Mouse (Mus musculus) layer of hippocampus, adult 2 months (tissue): ENCODE results near the gene Slfn4. TPM values are rescaled to one million over a fixed set of nuclear protein-coding genes. Genes with fewer than 3 reads are reported as not detected.
A peak's percentile ranks its signal among the peaks of the same experiment; 100 is the strongest.
"Not testable (repeated sequence)": the region's sequence is repeated elsewhere in the genome, so short reads cannot be mapped to it uniquely, and the experiment has no call there.

Experiments
- DNase-seq, 2 experiments: peaks; one replicate each; pipeline ENCODE4 v3.0.0; 2022; ENCODE audit warnings: low spot score in 2 of 2
- H3K27ac ChIP-seq: fragments of 200-600 bp; 2 replicates; pipeline ENCODE4 v1.8.1; 2022
- H3K4me3 ChIP-seq: fragments of 200-600 bp; 2 replicates; pipeline ENCODE4 v1.8.1; 2022; ENCODE audit warnings: mild to moderate bottlenecking
- CTCF ChIP-seq: fragments of 200-600 bp; conservative IDR thresholded peaks from 2 replicates; pipeline ENCODE4 v1.8.1; 2022; ENCODE audit warnings: antibody characterized with exemption, mild to moderate bottlenecking, moderate library complexity
- long read RNA-seq, 2 experiments: library from polyadenylated mRNA; stranded (forward); transcript quantifications; one replicate each; pipeline ENCODE4 v2.0.0; 2021; ENCODE audit warnings: borderline mapping rate in 2 of 2
- total RNA-seq, 2 experiments: library from RNA; stranded (reverse); gene quantifications; 2 replicates each; pipeline ENCODE4 v1.2.3; 2021

Slfn4 gene
- not detected for total RNA-seq
- long read RNA-seq, experiment 1, result 0 reads
- long read RNA-seq, experiment 2, result 0 reads

DNA sequence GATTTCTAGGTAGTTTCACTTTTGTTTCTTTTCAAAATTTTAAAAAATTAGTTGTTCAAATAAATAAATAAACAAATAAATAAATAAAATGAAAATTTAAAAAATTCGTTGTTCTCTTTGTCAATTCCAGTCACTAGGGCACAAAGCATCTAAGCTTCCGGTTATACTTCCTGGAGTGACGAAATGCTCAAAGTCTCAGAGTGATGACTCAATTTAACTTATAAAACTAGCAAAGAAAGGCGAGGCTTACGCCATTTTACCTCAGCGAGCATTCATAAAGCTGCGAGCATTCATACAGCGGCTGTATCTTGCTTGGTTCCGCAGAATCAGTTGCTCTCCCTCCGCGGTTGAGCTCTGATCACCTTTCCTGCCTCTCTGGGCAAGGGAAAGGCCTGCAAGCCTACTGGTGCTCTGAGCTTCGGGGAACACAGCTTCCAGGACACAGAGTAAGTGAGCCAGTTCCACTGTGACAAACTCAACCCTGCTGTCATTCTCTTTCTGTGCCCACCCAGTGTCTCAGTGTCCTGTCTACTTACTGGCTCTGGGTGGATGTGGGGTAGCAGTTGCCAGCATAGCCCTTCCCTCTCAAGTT is at the start of gene Slfn4:
Gene Slfn4 (plus strand): TSS at position 239 of the 592 bp plus-strand sequence.
- TF ChIP-seq CTCF, result no peak
- no peak within 1 kb of the TSS for H3K4me3 ChIP-seq
- DNase-seq, result no peak
- no peak within 1 kb of the TSS for H3K27ac ChIP-seq

DNA sequence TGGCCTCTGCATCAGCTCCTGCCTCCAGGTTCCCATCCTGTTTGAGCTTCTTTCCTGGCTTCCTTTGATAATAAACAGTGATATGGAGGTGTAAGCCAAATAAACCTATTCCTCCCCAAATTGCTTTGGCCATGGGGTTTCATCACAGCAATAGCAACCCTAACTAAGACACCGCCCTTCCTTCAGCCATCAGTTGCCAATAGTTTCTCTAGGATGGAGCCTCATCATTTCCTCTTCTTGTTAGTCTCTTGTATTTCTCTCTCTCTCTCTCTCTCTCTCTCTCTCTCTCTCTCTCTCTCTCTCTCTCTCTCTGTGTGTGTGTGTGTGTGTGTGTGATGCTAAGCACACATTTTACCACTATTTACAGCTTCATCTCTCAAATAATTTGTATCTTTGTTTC is 49.4 kb upstream of the Slfn4 start:
- H3K27ac ChIP-seq, H3K4me3 ChIP-seq, DNase-seq: not testable (repeated sequence)

DNA sequence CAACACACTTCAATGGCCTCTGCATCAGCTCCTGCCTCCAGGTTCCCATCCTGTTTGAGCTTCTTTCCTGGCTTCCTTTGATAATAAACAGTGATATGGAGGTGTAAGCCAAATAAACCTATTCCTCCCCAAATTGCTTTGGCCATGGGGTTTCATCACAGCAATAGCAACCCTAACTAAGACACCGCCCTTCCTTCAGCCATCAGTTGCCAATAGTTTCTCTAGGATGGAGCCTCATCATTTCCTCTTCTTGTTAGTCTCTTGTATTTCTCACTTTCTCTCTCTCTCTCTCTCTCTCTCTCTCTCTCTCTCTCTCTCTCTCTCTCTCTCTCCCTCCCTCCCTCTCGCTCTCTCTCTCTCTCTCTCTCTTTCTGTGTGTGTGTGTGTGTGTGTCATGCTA is 37.7 kb upstream of the Slfn4 start:
- not testable (repeated sequence) for H3K27ac ChIP-seq, DNase-seq, H3K4me3 ChIP-seq

DNA sequence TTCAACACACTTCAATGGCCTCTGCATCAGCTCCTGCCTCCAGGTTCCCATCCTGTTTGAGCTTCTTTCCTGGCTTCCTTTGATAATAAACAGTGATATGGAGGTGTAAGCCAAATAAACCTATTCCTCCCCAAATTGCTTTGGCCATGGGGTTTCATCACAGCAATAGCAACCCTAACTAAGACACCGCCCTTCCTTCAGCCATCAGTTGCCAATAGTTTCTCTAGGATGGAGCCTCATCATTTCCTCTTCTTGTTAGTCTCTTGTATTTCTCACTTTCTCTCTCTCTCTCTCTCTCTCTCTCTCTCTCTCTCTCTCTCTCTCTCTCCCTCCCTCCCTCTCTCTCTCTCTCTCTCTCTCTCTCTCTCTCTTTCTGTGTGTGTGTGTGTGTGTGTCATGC is 26.0 kb upstream of the Slfn4 start:
- not testable (repeated sequence) for H3K4me3 ChIP-seq, H3K27ac ChIP-seq, DNase-seq

DNA sequence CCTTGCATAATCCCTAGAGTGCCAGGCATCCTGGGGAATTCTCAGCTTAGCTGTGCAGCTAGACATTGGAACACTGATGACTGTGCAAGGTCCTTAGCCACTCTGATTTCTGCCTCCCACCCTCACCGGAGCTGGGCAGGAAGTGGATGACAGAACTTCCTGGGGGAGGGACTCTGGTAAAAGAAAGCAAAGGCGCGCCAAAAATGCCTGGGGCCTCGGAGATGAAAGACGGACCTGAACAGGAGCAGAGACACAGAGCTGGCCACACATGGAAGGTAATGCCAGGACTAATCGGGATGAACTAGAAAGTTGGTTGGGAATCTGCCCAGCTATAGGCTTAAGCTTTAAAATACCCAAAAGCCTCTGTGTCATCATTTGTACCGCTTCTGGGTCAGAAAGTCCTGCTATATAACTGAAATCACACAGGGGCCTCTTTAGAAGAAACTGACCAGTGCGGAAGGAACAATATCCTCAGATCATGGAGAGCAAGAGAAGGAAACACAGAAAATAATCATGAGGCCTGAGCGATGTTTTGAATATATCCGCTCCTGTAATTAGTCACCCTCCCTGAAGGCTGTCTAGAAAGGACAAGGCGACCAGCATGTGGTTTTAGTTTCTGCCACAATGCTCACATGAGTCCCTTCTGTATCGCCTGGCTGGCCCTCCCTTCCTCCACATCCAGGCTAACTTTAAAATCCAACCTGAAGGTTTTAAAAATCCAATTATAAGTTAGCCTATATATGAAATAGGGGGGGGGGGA is 16.3 kb downstream of the Slfn4 start, which contains the start of gene Slfn3:
Gene Slfn3 (plus strand): TSS at position 197 of the 760 bp plus-strand sequence.
- no peak for TF ChIP-seq CTCF
- peak within 1 kb of the TSS; percentile 22; the same call in 1 of the 2 replicates for H3K4me3 ChIP-seq
- H3K27ac ChIP-seq, result no peak within 1 kb of the TSS
- no peak for DNase-seq

DNA sequence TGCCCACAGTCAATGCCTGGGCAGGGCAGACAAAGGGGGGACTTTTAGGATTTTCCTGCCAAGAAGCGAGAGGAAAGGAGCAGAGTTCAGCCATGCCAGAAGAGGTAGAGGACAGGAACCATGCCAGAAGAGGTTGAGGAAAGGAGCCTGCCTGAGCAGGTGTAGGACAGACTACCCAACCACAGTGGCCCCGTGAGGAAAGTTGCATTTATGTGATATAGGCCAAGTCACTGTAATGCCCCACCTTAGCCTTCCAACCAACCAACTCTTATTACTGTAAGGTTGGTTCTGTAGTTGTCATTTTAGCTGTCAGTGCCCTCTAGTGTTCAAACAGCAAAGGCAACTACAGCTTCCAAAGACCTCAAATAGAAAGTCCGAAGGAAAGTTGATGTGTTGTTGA is 17.0 kb downstream of the Slfn4 start:
- Histone ChIP-seq H3K4me3 (no peak overlapping the region), H3K27ac (no peak overlapping the region)
- peak; percentile 86 for TF ChIP-seq CTCF
- DNase-seq, result no peak

DNA sequence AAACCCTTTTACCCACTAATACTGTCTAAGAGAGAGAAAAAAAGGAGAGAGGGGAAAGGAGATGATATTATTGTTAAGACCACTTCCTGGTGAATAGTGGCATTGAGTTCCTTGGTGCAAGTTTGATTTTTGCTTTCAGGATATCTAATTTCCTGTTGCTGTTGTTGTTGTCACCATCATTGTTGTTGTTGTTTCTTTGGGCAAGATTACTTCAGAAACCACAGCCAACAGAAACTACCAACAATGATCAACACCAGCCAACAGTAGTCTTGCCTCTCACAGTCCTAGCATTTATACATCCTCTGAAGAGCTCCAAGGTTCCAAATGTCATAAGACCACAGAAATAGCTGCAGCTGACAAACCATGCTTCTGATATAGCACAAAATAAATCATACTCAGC is 30.0 kb downstream of the Slfn4 start:
- no peak overlapping the region for H3K27ac ChIP-seq
- H3K4me3 ChIP-seq, result no peak overlapping the region
- no peak for TF ChIP-seq CTCF
- DNase-seq, result no peak

DNA sequence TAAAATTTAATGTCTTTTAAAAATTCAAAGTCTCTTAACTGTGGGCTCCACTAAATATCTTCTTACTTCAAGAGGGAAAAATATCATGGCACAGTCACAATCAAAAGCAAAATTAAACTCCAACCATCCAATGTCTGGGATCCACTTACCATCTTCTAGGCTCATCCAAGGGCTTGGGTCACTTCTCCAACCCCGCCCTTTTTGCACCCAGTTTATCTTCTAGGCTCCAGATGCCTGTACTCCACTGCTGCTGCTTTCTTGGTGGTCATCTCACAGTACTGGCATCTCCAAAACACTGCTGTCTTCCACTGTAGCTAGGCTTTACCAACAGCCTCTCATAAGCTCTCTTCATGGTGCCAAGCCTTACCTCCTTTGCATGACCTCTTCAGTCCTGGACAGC is 41.1 kb downstream of the Slfn4 start:
- Histone ChIP-seq H3K4me3 (no peak overlapping the region), H3K27ac (no peak overlapping the region)
- DNase-seq, result no peak
- TF ChIP-seq CTCF, result no peak

DNA sequence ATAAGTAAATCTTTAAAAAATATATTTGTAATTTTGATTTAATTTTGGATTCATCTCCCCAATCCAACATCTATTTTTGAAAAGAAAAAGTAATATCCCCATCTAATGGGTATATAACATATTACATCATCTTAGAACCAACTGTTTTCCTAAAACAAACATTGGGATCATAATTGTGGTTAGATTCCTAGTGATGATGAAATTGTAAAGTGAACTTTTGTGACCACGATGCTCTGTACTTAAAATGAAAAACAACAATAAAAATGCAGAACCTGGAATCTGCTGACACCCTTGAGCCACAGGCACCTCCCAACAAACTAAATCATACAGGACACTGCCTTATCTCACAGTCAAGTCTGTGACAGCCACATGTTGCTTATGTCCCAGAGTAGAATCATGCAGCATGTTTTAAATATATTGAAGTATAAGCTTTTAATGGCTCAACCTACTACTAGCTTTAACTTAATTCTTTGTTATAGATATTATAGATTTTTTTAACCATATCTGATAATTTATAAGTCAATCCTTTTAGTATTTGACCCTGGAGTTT is 46.4 kb downstream of the Slfn4 start:
- no peak overlapping the region for H3K27ac ChIP-seq
- no peak for DNase-seq
- H3K4me3 ChIP-seq, result no peak overlapping the region
- no peak for TF ChIP-seq CTCF

DNA sequence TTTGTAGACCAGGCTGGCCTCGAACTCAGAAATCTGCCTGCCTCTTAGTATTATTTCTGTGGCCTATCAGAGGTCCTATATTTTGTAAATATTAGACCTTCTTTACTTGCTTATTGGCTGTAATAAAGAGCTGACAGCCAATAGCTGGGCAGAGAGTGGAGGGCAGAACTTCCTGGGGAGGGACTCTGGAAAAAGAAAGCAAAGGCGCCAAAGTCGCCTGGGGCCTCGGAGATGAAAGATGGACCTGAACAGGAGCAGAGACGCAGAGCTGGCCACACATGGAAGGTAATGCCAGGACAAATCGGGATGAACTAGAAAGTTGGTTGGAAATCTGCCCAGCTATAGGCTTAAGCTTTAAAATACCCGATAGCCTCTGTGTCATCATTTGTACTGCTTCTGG is 48.4 kb downstream of the Slfn4 start:
- Histone ChIP-seq H3K4me3 (no peak overlapping the region), H3K27ac (no peak overlapping the region)
- no peak for TF ChIP-seq CTCF
- DNase-seq, result no peak

DNA sequence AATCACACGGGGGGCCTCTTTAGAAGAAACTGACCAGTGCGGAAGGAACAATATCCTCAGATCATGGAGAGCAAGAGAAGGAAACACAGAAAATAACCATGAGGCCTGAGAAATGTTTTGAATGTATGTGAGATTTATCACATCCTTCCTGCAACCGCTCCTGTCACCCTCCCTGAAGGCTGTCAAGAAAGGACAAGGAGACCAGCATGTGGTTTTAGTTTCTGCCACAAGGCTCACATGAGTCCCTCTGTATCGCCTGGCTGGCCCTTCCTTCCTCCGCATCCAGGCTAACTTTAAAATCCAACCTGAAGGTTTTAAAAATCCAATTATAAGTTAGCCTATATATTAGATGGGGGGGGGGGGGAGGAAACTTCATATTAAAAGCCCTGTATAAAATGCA is 48.8 kb downstream of the Slfn4 start:
- not testable (repeated sequence) for H3K27ac ChIP-seq, DNase-seq, H3K4me3 ChIP-seq

DNA sequence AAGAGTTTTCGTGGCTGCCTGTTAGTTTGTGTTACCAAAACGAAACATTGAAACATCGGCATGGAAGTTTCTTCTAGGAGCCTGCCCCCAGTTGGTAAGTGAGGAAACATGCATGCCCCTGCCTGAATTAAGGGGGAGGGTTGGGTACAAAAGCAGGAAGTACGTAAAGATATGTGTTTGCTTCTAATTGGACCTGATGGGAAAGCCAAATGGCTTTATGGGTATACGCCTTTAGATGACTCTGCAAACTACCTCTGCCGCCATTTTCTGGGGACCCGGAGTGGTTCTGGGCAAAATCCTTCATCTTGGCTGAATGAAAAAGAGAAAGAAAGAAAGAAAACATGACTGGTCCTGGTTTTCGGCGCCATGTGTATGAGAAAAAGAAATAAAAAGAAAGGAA is 49.2 kb downstream of the Slfn4 start:
- Histone ChIP-seq H3K4me3 (no peak overlapping the region), H3K27ac (no peak overlapping the region)
- no peak for DNase-seq
- TF ChIP-seq CTCF, result no peak

DNA sequence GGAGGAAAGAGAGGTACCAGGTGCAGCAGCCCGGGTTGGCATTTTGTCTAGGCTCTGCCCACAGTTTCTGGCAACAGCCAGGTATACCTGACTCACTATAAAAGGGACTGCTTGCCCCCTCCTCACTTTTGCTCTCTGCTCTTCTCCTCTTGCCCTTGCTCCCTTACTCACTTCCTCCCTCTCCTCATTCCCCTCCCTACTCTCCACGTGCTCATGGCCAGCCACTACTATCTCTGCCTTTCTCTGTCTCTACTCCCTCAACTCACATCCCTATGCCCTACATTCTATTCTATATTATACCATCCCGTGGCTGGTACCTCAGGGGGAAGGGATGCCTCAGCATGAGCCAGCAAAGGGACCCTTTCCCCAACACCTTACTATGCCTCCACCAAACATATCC is 49.8 kb downstream of the Slfn4 start:
- DNase-seq, result no peak
- no peak for TF ChIP-seq CTCF
- Histone ChIP-seq H3K4me3 (no peak overlapping the region), H3K27ac (no peak overlapping the region)

DNA sequence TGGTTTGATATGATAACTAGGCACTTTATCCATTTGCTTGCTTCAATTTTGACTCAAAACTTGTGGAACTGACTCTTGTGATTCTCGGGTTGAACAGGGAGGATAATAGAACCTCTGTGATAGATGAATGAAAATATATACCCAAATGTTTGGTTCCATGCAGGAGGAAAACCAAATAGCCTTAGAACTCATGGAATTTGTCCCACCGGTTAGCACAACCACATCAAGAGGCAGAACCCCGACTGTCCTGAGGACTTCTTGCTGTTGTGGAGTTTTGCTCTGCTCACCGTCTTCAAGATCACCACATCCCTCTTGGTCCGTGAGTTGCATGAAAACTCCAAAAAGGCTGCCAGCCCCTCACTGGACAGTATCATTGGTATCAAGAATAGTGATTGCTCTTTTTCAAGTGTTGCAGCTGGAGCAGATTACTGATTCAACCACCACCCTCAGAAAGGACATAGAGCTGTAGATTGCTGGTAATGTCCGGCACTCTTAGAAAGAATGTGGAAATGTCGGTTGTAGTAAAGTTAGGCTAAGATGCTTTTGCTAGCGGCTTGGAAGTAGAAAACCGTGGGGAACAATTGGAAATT is 50.5 kb downstream of the Slfn4 start:
- DNase-seq, result no peak
- no peak for TF ChIP-seq CTCF
- Histone ChIP-seq H3K4me3 (no peak overlapping the region), H3K27ac (no peak overlapping the region)
